Mouse (Mus musculus): ENCODE measurements around the gene Lipt1. TPM values are rescaled to one million over a fixed set of nuclear protein-coding genes. Genes with fewer than 3 reads are reported as not detected.

The Lipt1 gene
- total RNA-seq, 2 experiments from 2014 or later = 17.8 to 22.2 TPM

DNA sequence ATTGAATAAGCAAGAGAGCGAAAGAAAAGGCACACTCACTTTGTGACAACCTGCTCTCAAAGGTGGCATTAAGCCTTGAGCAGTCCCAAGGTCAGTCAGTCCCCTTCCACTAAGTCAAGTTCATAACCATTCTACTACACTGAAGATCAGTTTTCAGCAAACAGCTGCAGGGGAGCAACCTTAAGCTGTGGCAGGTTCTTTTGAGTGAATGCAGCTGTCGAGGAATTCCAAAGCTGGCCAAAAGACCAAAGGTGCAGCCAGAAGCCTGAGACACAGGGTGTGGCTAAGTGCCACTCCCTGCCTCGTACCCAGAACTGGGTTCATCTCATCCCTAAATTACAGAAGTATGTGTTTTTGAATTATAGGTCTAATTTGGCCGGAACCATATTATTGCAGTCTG, 28.3 kb downstream of the Lipt1 start:
- DNase-seq = no peak

DNA sequence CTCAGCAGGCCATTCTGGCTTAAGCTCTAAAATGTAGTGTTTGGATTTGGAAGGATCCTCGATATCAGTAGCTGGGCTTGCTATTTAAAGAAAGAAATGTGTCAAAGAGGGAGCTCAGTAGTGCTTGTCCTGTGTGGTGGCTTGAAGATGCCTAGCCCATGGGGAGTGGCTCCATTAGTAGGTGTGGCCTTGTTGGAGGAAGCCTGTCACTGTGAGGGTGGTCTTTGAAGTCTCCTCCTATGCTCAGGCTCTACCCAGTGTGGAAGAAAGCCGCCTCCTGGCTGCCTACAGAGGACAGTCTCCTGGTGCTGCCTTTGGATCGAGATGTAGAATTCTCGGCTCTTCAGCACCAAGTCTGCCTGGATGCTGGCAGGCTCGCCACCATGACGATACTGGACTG, 28.8 kb downstream of the Lipt1 start:
- DNase-seq = no peak

GRCm38 (mm10) chr1:37903178-37903577, 31.6 kb downstream of the Lipt1 start:
- peak; percentile 52 for DNase-seq

DNA sequence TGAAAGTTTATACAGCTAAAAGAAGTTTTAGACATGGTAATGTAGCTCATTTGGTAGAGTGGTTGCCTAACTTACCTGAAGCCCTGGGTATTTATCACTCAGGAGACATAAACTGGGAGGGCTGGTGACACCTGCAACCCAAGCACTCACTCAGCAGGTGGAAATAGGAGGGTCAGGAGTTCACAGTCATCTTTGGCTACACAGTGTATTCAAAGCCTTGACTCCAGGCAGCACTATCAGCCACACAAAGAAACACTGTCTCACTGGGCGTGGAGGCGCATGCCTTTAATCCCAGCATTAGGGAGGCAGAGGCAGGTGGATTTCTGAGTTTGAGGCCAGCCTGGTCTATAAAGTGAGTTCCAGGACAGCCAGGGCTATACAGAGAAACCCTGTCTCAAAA, 41.2 kb downstream of the Lipt1 start:
- DNase-seq = no peak

DNA sequence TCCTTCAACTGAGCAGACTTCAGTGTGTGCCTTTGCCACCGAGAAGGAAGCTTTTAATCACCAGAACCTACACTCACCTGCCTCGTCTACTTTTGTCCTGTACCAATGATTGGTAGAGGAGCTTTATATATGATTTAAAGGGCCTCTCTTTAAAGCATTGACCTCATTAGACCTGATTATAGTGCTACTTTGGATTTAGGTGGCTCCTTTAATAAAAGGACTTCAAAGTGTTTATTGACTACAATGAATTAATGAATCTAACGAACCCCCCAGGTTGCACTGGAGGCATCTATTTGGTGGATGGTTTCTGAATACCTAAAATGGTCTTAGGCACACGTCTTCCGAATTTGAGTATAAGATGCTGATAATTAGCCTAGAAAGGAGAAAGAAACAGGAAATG, 44.9 kb downstream of the Lipt1 start, which contains the start of gene Lyg2:
Gene Lyg2 (minus strand): TSS at position 101 of the 400 bp plus-strand sequence.
- no peak for DNase-seq

- DNase-seq = no peak
Observed at GRCm38 (mm10) chr1:37917666-37918065, 46.1 kb downstream of the Lipt1 start.

DNA sequence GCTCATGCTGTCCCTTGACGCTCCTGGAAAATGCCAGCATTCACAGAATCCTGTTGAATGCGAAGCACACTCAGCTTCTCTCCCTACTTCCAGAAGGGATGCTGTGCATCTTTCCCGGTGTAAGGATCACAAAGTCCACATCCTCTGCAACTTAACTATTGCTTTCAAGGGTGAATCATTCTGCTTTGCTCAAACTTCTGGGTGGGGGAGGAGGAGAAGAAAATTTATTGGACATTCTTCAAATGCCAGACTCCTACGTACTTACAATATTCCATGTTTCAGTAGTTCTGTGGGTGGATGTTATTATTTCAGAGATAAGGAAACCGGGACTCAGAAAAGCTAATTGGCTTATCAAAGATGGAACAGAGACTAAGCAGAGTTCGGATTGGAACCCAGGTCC, 46.6 kb downstream of the Lipt1 start:
- no peak for DNase-seq

DNA sequence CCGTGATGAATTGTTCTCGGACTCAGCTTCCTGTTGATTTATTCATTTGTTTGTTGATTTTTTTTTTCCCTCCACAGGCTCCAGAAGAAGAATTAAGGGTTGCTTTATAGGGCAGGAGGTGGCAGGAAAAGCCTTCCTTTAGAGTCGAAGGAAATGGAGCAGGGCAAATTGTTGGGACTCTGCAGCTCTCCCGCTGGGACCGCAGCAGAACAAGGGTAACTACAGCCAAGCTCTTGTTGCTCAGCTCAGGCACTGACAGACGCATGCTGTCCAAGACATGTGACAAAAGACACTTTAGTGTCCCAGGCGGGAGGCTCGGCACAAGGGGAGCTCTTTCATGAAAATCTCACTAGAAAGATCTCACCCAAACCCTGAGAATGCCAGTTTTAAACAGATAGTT, 51.0 kb downstream of the Lipt1 start:
- no peak for DNase-seq

Other genes starting within 250 kb of the Lipt1 start
- 1 to 10 TPM; 2.9 TPM for gene 2010300C02Rik, start 151.7 kb upstream of the Lipt1 start, total RNA-seq (2021)
- 1 to 10 TPM; 3.9 to 4.7 TPM for gene Tsga10, start 5.3 kb upstream of the Lipt1 start, total RNA-seq (2021)
- 10 to 100 TPM; 11.1 to 14.8 TPM for gene Mitd1, start 18.7 kb downstream of the Lipt1 start, total RNA-seq (2021)
- 100 to 1,000 TPM; 339 to 374 TPM for gene Mrpl30, start 18.7 kb downstream of the Lipt1 start, total RNA-seq (2021)
- gene Lyg2, start 44.8 kb downstream of the Lipt1 start, total RNA-seq (2021) = not detected
- not detected for gene Lyg1, start 86.0 kb downstream of the Lipt1 start, total RNA-seq (2021)
- gene Txndc9, start 126.2 kb downstream of the Lipt1 start, total RNA-seq (2021) = 10 to 100 TPM; 71.0 to 72.7 TPM
- 10 to 100 TPM; 35.5 to 38.2 TPM for gene Eif5b, start 126.3 kb downstream of the Lipt1 start, total RNA-seq (2021)